Mouse (Mus musculus) myocyte (in vitro differentiated cells): ENCODE measurements at regions not wholly inside any gene's neighbourhood (a gene's known extent, or its start where the extent isn't known, plus 50 kb on each side); places are given as distances from the start of the nearest gene placed in this dataset.

Experiments
- H3K27me3 ChIP-seq: one replicate; pipeline ENCODE4 v1.6.1; 2011; ENCODE audit not compliant: control insufficient read depth, insufficient read depth, insufficient read length
- H3K36me3 ChIP-seq: one replicate; pipeline ENCODE4 v1.6.1; 2011; ENCODE audit not compliant: control insufficient read depth, insufficient read depth
- H3K4me2 ChIP-seq: one replicate; pipeline ENCODE4 v1.6.1; 2011; ENCODE audit warnings: low read depth, control low read depth
- H3K4me3 ChIP-seq: one replicate; pipeline ENCODE4 v1.5.1; 2011; ENCODE audit warnings: mild to moderate bottlenecking, control low read depth, moderate library complexity
- H3K79me2 ChIP-seq: one replicate; pipeline ENCODE4 v1.6.1; 2011; ENCODE audit not compliant: control insufficient read depth, insufficient read depth
- H3ac ChIP-seq: one replicate; pipeline ENCODE4 v1.6.1; 2011; ENCODE audit not compliant: control insufficient read depth, insufficient read length
- CEBPB ChIP-seq: IDR thresholded peaks from 2 replicates; pipeline ENCODE4 v1.6.1; 2011; ENCODE audit warnings: mild to moderate bottlenecking, moderate library complexity; ENCODE audit not compliant: poor library complexity, insufficient read depth, severe bottlenecking
- E2F4 ChIP-seq: IDR thresholded peaks from one replicate; pipeline ENCODE4 v1.6.1; 2011; ENCODE audit warnings: mild to moderate bottlenecking, control low read depth, moderate library complexity; ENCODE audit not compliant: insufficient read depth
- MAX ChIP-seq: IDR thresholded peaks from one replicate; pipeline ENCODE4 v1.6.1; 2011; ENCODE audit warnings: low read depth, mild to moderate bottlenecking, control low read depth
- MYOD1 ChIP-seq, 3 experiments: IDR thresholded peaks; one replicate each; pipeline ENCODE4 v1.6.1; 2011; ENCODE audit warnings: control low read depth in 2 of 3, low read depth in 2 of 3, mild to moderate bottlenecking in 2 of 3, moderate library complexity in 1 of 3; ENCODE audit not compliant: insufficient read length in 2 of 3, control insufficient read depth in 1 of 3
- MYOG ChIP-seq, 3 experiments: IDR thresholded peaks; one replicate each; pipeline ENCODE4 v1.6.1; 2011; ENCODE audit warnings: control low read depth in 2 of 3, low read depth in 2 of 3, mild to moderate bottlenecking in 2 of 3; ENCODE audit not compliant: insufficient read length in 2 of 3, control insufficient read depth in 1 of 3, insufficient read depth in 1 of 3
- POLR2A ChIP-seq: IDR thresholded peaks from one replicate; pipeline ENCODE4 v1.6.1; 2011; ENCODE audit warnings: low read depth, mild to moderate bottlenecking, control low read depth, moderate library complexity; ENCODE audit not compliant: insufficient read length
- POLR2AphosphoS2 ChIP-seq: IDR thresholded peaks from one replicate; pipeline ENCODE4 v1.6.1; 2011; ENCODE audit warnings: low read depth, control low read depth; ENCODE audit not compliant: insufficient read length
- REST ChIP-seq: IDR thresholded peaks from one replicate; pipeline ENCODE4 v1.6.1; 2011; ENCODE audit warnings: mild to moderate bottlenecking, control low read depth, moderate library complexity; ENCODE audit not compliant: insufficient read depth, insufficient read length
- SRF ChIP-seq: IDR thresholded peaks from one replicate; pipeline ENCODE4 v1.6.1; 2011; ENCODE audit warnings: low read depth; ENCODE audit not compliant: control insufficient read depth, insufficient read length
- TCF12 ChIP-seq: IDR thresholded peaks from one replicate; pipeline ENCODE4 v1.6.1; 2011; ENCODE audit warnings: mild to moderate bottlenecking, control low read depth; ENCODE audit not compliant: poor library complexity, insufficient read depth, severe bottlenecking
- TCF3 ChIP-seq: IDR thresholded peaks from one replicate; pipeline ENCODE4 v1.6.1; 2011; ENCODE audit warnings: low read depth, control low read depth; ENCODE audit not compliant: insufficient read length
- USF1 ChIP-seq: IDR thresholded peaks from one replicate; pipeline ENCODE4 v1.6.1; 2011; ENCODE audit warnings: low read depth, mild to moderate bottlenecking, control low read depth, moderate library complexity

GRCm38 (mm10) chr12:10582840-10583614 is 192.5 kb downstream of the Rdh14 start:
- no peak overlapping the region for H3K4me2 ChIP-seq
- no peaks in the 10 kb centered on the region for H3K36me3 ChIP-seq
- H3K4me3 ChIP-seq, result no peak overlapping the region
- no peaks in the 10 kb centered on the region for H3K79me2 ChIP-seq
- no peak overlapping the region for H3ac ChIP-seq
- no peaks in the 10 kb centered on the region for H3K27me3 ChIP-seq
- no peak for TF ChIP-seq POLR2A
- TF ChIP-seq USF1, result no peak
- TF ChIP-seq MAX, result no peak
- TF ChIP-seq MYOG (IDR thresholded peaks at IDR 0.05; ENCODE audit: control insufficient read depth in 1 of 3, insufficient read depth in 1 of 3, insufficient read length in 2 of 3, low read depth in 2 of 3), result no peak
- no peak for TF ChIP-seq POLR2AphosphoS2
- TF ChIP-seq CEBPB, result no peak
- no peak for TF ChIP-seq SRF
- TF ChIP-seq REST, result no peak
- TF ChIP-seq TCF12, result no peak
- no peak for TF ChIP-seq MYOD1 (IDR thresholded peaks at IDR 0.05; ENCODE audit: control insufficient read depth in 1 of 3, insufficient read length in 2 of 3, low read depth in 2 of 3)

DNA sequence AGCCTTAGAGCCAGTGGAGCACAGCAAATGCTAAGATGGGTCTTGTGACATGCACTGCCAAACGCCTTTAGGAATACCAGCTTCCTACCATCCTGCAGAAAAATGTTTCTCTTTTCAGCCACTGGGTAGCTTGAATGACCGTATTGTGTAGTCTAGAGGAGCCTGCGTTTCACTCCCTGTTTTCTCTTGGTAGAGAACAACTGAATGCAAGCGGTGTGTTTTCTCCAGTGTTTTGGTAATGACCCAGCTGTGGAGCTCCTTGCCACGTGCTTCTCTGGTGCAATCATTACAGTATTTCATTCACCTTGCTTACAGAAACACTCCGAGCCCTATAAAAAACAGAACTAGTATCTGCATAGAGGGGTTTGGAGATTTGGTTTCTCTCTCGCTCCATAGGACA is 193.5 kb downstream of the Rdh14 start:
- no peak for TF ChIP-seq POLR2A
- TF ChIP-seq POLR2AphosphoS2, result no peak
- TF ChIP-seq E2F4, result no peak
- no peak for TF ChIP-seq USF1
- TF ChIP-seq MYOG (IDR thresholded peaks at IDR 0.05; ENCODE audit: control insufficient read depth in 1 of 3, insufficient read depth in 1 of 3, insufficient read length in 2 of 3, low read depth in 2 of 3), result no peak
- TF ChIP-seq MAX, result no peak
- Histone ChIP-seq H3K4me3 (no peak overlapping the region), H3K36me3 (no peaks in the 10 kb centered on the region), H3K4me2 (no peak overlapping the region), H3K79me2 (no peaks in the 10 kb centered on the region), H3ac (no peak overlapping the region), H3K27me3 (no peaks in the 10 kb centered on the region)

DNA sequence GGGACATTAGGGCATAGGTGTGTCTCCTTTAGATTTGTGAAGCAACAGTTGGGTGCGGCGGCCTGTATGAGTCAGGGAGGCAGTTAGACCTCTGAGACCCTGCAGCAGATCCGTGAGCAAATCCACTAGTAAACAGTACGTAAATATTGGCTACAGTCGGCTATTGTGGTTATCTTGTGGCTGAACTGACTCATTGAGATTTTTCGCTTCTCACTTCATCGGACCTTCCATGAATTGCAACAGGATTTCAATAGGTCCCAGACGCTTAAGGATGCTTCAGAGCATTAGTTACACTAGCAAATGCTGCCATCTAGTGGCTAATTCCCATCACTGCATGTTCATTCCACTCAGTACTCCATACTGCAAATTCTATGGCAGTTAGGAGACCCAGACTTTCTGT is 199.0 kb downstream of the Rdh14 start:
- H3K36me3 ChIP-seq, result no peaks in the 10 kb centered on the region
- H3K4me3 ChIP-seq, result no peak overlapping the region
- peak overlapping the region; percentile 72 for H3K4me2 ChIP-seq
- H3K27me3 ChIP-seq, result no peaks in the 10 kb centered on the region
- no peak overlapping the region for H3ac ChIP-seq
- H3K79me2 ChIP-seq, result no peaks in the 10 kb centered on the region
- TF ChIP-seq CEBPB (peak; percentile 98), MYOD1 (IDR thresholded peaks at IDR 0.05; ENCODE audit: control insufficient read depth in 1 of 3, insufficient read length in 2 of 3, low read depth in 2 of 3) (no peak)

DNA sequence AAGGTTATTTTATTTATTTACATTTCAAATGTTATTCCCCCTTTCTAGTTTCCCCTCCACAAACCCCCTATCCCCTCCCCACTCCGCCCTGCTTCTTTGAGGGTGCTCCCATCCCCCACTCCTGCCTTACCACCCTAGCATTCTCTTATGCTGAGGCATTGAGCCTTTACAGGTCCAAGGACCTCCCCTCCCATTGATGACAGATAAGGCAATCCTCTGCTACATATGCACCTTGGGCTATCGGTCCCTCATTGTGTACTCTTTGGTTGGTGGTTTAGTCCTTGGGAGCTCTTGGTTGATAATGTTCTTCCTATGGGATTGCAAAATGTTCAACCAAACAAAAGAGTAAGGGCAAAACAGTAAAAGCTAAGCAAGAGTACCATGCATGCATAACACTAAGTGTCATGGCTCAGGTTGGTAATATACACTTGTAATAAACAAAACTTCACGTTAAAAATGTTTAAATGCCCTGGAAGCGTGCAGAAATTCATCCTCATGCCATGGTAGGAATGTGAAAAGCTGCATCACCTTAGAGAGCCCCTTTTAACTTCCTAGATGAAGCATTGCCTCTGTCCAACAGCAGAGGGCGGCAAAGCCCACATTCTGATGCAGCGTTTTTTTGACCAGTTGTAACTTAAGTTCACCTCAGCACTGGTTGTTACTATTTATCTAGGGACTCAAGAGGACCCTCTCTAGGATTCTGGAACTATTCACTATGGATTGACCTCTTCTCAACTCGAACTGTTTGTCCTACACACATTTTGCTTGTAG is 207.6 kb downstream of the Rdh14 start:
- H3K36me3 ChIP-seq, result no peaks in the 10 kb centered on the region
- no peak overlapping the region for H3ac ChIP-seq
- H3K4me2 ChIP-seq, result no peak overlapping the region
- TF ChIP-seq MYOD1 (IDR thresholded peaks at IDR 0.05; ENCODE audit: control insufficient read depth in 1 of 3, insufficient read length in 2 of 3, low read depth in 2 of 3) (no peak), POLR2AphosphoS2 (no peak), MAX (no peak), POLR2A (no peak), REST (no peak), MYOG (IDR thresholded peaks at IDR 0.05; ENCODE audit: control insufficient read depth in 1 of 3, insufficient read depth in 1 of 3, insufficient read length in 2 of 3, low read depth in 2 of 3) (no peak), USF1 (no peak), SRF (no peak), CEBPB (no peak), TCF12 (no peak), E2F4 (no peak), TCF3 (no peak)
- H3K79me2 ChIP-seq, result no peaks in the 10 kb centered on the region
- no peaks in the 10 kb centered on the region for H3K27me3 ChIP-seq
- no peak overlapping the region for H3K4me3 ChIP-seq

GRCm38 (mm10) chr12:10600111-10600510 is 209.5 kb downstream of the Rdh14 start:
- TF ChIP-seq POLR2AphosphoS2 (no peak), E2F4 (no peak), POLR2A (no peak), TCF3 (no peak), USF1 (no peak), MAX (no peak), TCF12 (no peak)
- no peak overlapping the region for H3ac ChIP-seq

More at GRCm38 (mm10) chr12:10600111-10600510, 209.5 kb downstream of the Rdh14 start:
- no peaks in the 10 kb centered on the region for H3K27me3 ChIP-seq
- no peak overlapping the region for H3K4me3 ChIP-seq
- H3K4me2 ChIP-seq, result no peak overlapping the region
- H3K79me2 ChIP-seq, result no peaks in the 10 kb centered on the region
- no peaks in the 10 kb centered on the region for H3K36me3 ChIP-seq
